Mouse (Mus musculus): Measurements from ENCODE around the gene Ccdc15. TPM values are rescaled to one million over a fixed set of nuclear protein-coding genes. Genes with fewer than 3 reads are reported as not detected.

Ccdc15 gene
- polyA plus RNA-seq, 1 experiment from 2014 or later, result 5.2 TPM

Other genes with a start within 250 kb of the Ccdc15 start
- 0.36 and 0.50 TPM in 2 replicates for gene Pknox2, start 201.0 kb downstream of the Ccdc15 start, polyA plus RNA-seq (2015; fragmentation: Nextera tagmentation; extraction: Ambion mirVana)
- 3.8 TPM in 2 replicates for gene Tmem218, start 140.2 kb downstream of the Ccdc15 start, polyA plus RNA-seq (2015; fragmentation: Nextera tagmentation; extraction: Ambion mirVana)
- 1.5 and 1.7 TPM in 2 replicates for gene Slc37a2, start 92.7 kb downstream of the Ccdc15 start, polyA plus RNA-seq (2015; fragmentation: Nextera tagmentation; extraction: Ambion mirVana)
- gene Hepacam, start 18.9 kb upstream of the Ccdc15 start, polyA plus RNA-seq (2015; fragmentation: Nextera tagmentation; extraction: Ambion mirVana), result 0.06 TPM in 1 of 2 replicates, not detected in the other
- gene Robo4, start 53.5 kb upstream of the Ccdc15 start, polyA plus RNA-seq (2015; fragmentation: Nextera tagmentation; extraction: Ambion mirVana), result 2.0 and 2.5 TPM in 2 replicates
- gene Robo3, start 84.8 kb upstream of the Ccdc15 start, polyA plus RNA-seq (2015; fragmentation: Nextera tagmentation; extraction: Ambion mirVana), result 0.12 and 0.13 TPM in 2 replicates
- gene Msantd2, start 140.9 kb upstream of the Ccdc15 start, polyA plus RNA-seq (2015; fragmentation: Nextera tagmentation; extraction: Ambion mirVana), result 5.4 and 6.6 TPM in 2 replicates
- 15.6 and 17.2 TPM in 2 replicates for gene Esam, start 179.6 kb upstream of the Ccdc15 start, polyA plus RNA-seq (2015; fragmentation: Nextera tagmentation; extraction: Ambion mirVana)
- 0.15 and 0.60 TPM in 2 replicates for gene Vsig2, start 190.8 kb upstream of the Ccdc15 start, polyA plus RNA-seq (2015; fragmentation: Nextera tagmentation; extraction: Ambion mirVana)
- 8.8 and 10.4 TPM in 2 replicates for gene Nrgn, start 204.5 kb upstream of the Ccdc15 start, polyA plus RNA-seq (2015; fragmentation: Nextera tagmentation; extraction: Ambion mirVana)
- gene Siae, start 207.3 kb upstream of the Ccdc15 start, polyA plus RNA-seq (2015; fragmentation: Nextera tagmentation; extraction: Ambion mirVana), result 4.3 and 5.5 TPM in 2 replicates

All from liver, embryonic 13.5 days (tissue).